Mouse (Mus musculus): ENCODE measurements around the gene 4931428F04Rik. TPM values are rescaled to one million over a fixed set of nuclear protein-coding genes. Genes with fewer than 3 reads are reported as not detected.

The 4931428F04Rik gene
- total and polyA plus RNA-seq, 2 experiments from 2014 or later, result 3.3 to 3.5 TPM

- ATAC-seq (ENCODE audit: insufficient read depth, low read depth), result peak; percentile 79
- peak overlapping the region; percentile 99 for H3K4me2 ChIP-seq (ENCODE audit: low read depth, low read length)
- H3K27ac ChIP-seq (ENCODE audit: low read depth), result peak overlapping the region; percentile 78
- TF ChIP-seq CTCF (IDR thresholded peaks at IDR 0.05; ENCODE audit: low read depth) (peak; percentile 76), EP300 (IDR thresholded peaks at IDR 0.05; ENCODE audit: low read depth) (0 out of 2 replicates have a peak, but pooled peaks have one; percentile 28)
- peaks cover 22% of the 10 kb centered on the region for H3K4me1 ChIP-seq (ENCODE audit: control insufficient read depth, insufficient read depth)
- no peaks in the 10 kb centered on the region for H3K9me3 ChIP-seq (replicated peaks; ENCODE audit: control insufficient read depth, low read length)
- peak overlapping the region; percentile 55 for H3K9ac ChIP-seq (replicated peaks; ENCODE audit: low read depth, low read length)
- peaks cover 40% of the 10 kb centered on the region for H3K36me3 ChIP-seq (replicated peaks; ENCODE audit: control insufficient read depth, insufficient read depth, low read length)
- WGBS, result 1% methylated on average over 70 of the region's 74 CpGs
- DNase-seq (ENCODE audit: low spot score), result peak; percentile 82
- H3K4me3 ChIP-seq (ENCODE audit: low read depth, low read length), result peak overlapping the region; percentile 67
- peaks cover 15% of the 10 kb centered on the region; the same call in 1 of the 2 replicates for H3K27me3 ChIP-seq (ENCODE audit: control insufficient read depth, insufficient read depth, low read length)
Observed at GRCm38 (mm10) chr8:105254152-105254965, 35.3 kb downstream of the 4931428F04Rik start.

- WGBS, result 48% methylated on average over 20 of the region's 20 CpGs
- Histone ChIP-seq H3K36me3 (replicated peaks; ENCODE audit: control insufficient read depth, insufficient read depth, low read length) (peaks cover 45% of the 10 kb centered on the region), H3K9me3 (replicated peaks; ENCODE audit: control insufficient read depth, low read length) (no peaks in the 10 kb centered on the region), H3K27ac (ENCODE audit: low read depth) (no peak overlapping the region), H3K4me3 (ENCODE audit: low read depth, low read length) (peak overlapping the region; percentile 67), H3K27me3 (ENCODE audit: control insufficient read depth, insufficient read depth, low read length) (peaks cover 15% of the 10 kb centered on the region; the same call in 1 of the 2 replicates), H3K4me1 (ENCODE audit: control insufficient read depth, insufficient read depth) (peaks cover 16% of the 10 kb centered on the region), H3K9ac (replicated peaks; ENCODE audit: low read depth, low read length) (no peak overlapping the region; the same call in 1 of the 2 replicates), H3K4me2 (ENCODE audit: low read depth, low read length) (peak overlapping the region; percentile 99)
- ATAC-seq (ENCODE audit: insufficient read depth, low read depth) (no peak), DNase-seq (ENCODE audit: low spot score) (no peak)
- no peak for TF ChIP-seq EP300 (IDR thresholded peaks at IDR 0.05; ENCODE audit: low read depth)
- no peak for TF ChIP-seq CTCF (IDR thresholded peaks at IDR 0.05; ENCODE audit: low read depth)
Observed at GRCm38 (mm10) chr8:105253766-105254151, 35.9 kb downstream of the 4931428F04Rik start.

GRCm38 (mm10) chr8:105252680-105253537 is 36.8 kb downstream of the 4931428F04Rik start:
- no peak for DNase-seq (ENCODE audit: low spot score)
- 66% methylated on average over 10 of the region's 10 CpGs for WGBS
- Histone ChIP-seq H3K27ac (ENCODE audit: low read depth) (no peak overlapping the region), H3K9ac (replicated peaks; ENCODE audit: low read depth, low read length) (no peak overlapping the region), H3K9me3 (replicated peaks; ENCODE audit: control insufficient read depth, low read length) (no peaks in the 10 kb centered on the region), H3K27me3 (ENCODE audit: control insufficient read depth, insufficient read depth, low read length) (0 out of 2 replicates have a peak, but pooled peaks cover 11% of the 10 kb centered on the region), H3K4me3 (ENCODE audit: low read depth, low read length) (no peak overlapping the region), H3K4me2 (ENCODE audit: low read depth, low read length) (no peak overlapping the region), H3K4me1 (ENCODE audit: control insufficient read depth, insufficient read depth) (peaks cover 14% of the 10 kb centered on the region), H3K36me3 (replicated peaks; ENCODE audit: control insufficient read depth, insufficient read depth, low read length) (peaks cover 53% of the 10 kb centered on the region)
- ATAC-seq (ENCODE audit: insufficient read depth, low read depth), result no peak
- TF ChIP-seq EP300 (IDR thresholded peaks at IDR 0.05; ENCODE audit: low read depth) (no peak), CTCF (IDR thresholded peaks at IDR 0.05; ENCODE audit: low read depth) (no peak)

GRCm38 (mm10) chr8:105251954-105252353 is 37.7 kb downstream of the 4931428F04Rik start:
- no peak overlapping the region for H3K4me3 ChIP-seq (ENCODE audit: low read depth, low read length)
- H3K27ac ChIP-seq (ENCODE audit: low read depth), result no peak overlapping the region
- 0 out of 2 replicates have a peak, but pooled peaks cover 11% of the 10 kb centered on the region for H3K27me3 ChIP-seq (ENCODE audit: control insufficient read depth, insufficient read depth, low read length)
- no peak overlapping the region for H3K4me2 ChIP-seq (ENCODE audit: low read depth, low read length)
- 89% methylated on average over 6 of the region's 6 CpGs for WGBS
- no peak for TF ChIP-seq EP300 (IDR thresholded peaks at IDR 0.05; ENCODE audit: low read depth)
- TF ChIP-seq CTCF (IDR thresholded peaks at IDR 0.05; ENCODE audit: low read depth), result no peak
- ATAC-seq (ENCODE audit: insufficient read depth, low read depth), result no peak
- H3K4me1 ChIP-seq (ENCODE audit: control insufficient read depth, insufficient read depth), result peaks cover 14% of the 10 kb centered on the region
- H3K9me3 ChIP-seq (replicated peaks; ENCODE audit: control insufficient read depth, low read length), result no peaks in the 10 kb centered on the region
- peaks cover 62% of the 10 kb centered on the region for H3K36me3 ChIP-seq (replicated peaks; ENCODE audit: control insufficient read depth, insufficient read depth, low read length)
- no peak for DNase-seq (ENCODE audit: low spot score)
- H3K9ac ChIP-seq (replicated peaks; ENCODE audit: low read depth, low read length), result no peak overlapping the region

- Histone ChIP-seq H3K4me2 (ENCODE audit: low read depth, low read length) (no peak overlapping the region), H3K4me3 (ENCODE audit: low read depth, low read length) (no peak overlapping the region), H3K27ac (ENCODE audit: low read depth) (no peak overlapping the region), H3K36me3 (replicated peaks; ENCODE audit: control insufficient read depth, insufficient read depth, low read length) (peaks cover 49% of the 10 kb centered on the region), H3K9me3 (replicated peaks; ENCODE audit: control insufficient read depth, low read length) (no peaks in the 10 kb centered on the region), H3K9ac (replicated peaks; ENCODE audit: low read depth, low read length) (no peak overlapping the region), H3K4me1 (ENCODE audit: control insufficient read depth, insufficient read depth) (no peaks in the 10 kb centered on the region), H3K27me3 (ENCODE audit: control insufficient read depth, insufficient read depth, low read length) (no peaks in the 10 kb centered on the region)
- no peak for DNase-seq (ENCODE audit: low spot score)
- ATAC-seq (ENCODE audit: insufficient read depth, low read depth), result no peak
- no peak for TF ChIP-seq CTCF (IDR thresholded peaks at IDR 0.05; ENCODE audit: low read depth)
- no peak for TF ChIP-seq EP300 (IDR thresholded peaks at IDR 0.05; ENCODE audit: low read depth)
- WGBS, result 88% methylated on average over 7 of the region's 7 CpGs
Observed at GRCm38 (mm10) chr8:105241016-105241415, 48.6 kb downstream of the 4931428F04Rik start.

All from heart, postnatal 0 days (tissue).